Mouse (Mus musculus) heart, postnatal 4 days (tissue): Measurements from ENCODE around the gene Tlr6. TPM values are rescaled to one million over a fixed set of nuclear protein-coding genes. Genes with fewer than 3 reads are reported as not detected.
A peak's percentile ranks its signal among the peaks of the same experiment; 100 is the strongest.

Source experiments
- DNase-seq: peaks from one replicate; pipeline ENCODE4 v3.0.0; 2021
- total RNA-seq, 2 experiments: library from RNA; stranded (reverse); gene quantifications; 2 replicates each; pipeline ENCODE4 v1.2.3; 2021

The Tlr6 gene
- total RNA-seq: 1 to 10 TPM in 1 of 2 experiments, under 1 TPM in 1; 0.72 to 1.4 TPM

DNA sequence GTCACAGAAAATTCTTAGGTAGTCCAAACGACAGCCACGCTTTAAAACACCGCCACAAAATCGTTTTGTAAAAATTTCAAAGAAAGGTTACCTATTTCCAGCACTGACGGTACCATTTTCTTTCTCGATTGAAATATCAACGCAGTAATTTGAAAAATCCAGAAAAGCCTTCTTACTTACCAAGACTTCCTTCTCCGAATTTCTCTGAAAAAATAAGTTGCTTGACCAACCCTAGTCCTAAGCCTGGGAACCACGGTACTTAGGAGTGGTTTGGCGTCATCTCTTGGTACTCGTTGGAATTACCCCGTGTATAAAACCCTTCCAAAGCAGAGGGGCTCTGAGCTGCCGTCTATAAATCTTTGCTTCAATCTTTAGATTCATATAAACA, at the start of gene Tlr6:
Gene Tlr6, minus strand, starts transcription at position 255 of the 388 bp plus-strand sequence.
- peak; percentile 73 for DNase-seq

DNA sequence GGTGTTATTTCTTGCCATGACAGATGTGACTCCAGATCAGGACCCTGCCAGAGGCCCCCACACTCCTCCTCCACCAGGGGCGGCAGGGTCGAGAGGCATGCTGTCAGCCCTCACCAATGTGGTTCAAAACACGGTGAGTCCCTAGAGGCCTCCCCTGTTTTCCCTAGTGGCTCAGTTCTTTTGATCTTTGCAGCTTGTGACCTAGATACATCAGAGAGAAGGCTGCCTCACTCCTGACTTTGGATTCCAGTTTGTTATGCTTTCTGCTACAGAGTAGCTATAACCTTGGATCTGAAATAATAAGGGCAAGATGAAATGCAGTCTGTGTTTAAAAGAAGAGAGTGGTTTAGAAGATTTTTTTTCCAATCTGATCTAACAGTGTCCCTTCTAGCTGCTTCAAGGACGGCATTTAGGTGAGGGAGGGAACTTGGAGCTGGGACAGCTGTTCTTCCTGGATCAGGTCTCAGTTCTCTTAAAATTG, 46.2 kb upstream of the Tlr6 start:
- no peak for DNase-seq

DNA sequence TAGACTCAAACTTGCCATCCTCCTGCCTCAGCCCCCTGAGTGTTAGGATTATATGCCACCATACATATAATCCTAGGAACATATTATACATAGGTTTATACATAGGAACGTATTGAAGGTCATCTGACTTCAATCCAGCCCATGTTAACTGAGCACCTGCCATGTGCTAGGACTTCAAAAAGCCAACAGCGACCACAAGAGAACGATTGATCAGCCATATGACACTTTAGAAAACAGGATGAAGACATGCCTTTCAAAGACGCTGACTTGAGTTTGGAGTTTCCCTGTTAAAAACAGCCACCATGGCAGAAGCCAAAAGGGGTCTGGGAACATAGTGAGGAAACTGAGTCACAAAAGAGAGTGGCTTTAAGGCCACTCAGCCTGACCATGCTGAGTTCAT, 45.4 kb upstream of the Tlr6 start:
- no peak for DNase-seq

DNA sequence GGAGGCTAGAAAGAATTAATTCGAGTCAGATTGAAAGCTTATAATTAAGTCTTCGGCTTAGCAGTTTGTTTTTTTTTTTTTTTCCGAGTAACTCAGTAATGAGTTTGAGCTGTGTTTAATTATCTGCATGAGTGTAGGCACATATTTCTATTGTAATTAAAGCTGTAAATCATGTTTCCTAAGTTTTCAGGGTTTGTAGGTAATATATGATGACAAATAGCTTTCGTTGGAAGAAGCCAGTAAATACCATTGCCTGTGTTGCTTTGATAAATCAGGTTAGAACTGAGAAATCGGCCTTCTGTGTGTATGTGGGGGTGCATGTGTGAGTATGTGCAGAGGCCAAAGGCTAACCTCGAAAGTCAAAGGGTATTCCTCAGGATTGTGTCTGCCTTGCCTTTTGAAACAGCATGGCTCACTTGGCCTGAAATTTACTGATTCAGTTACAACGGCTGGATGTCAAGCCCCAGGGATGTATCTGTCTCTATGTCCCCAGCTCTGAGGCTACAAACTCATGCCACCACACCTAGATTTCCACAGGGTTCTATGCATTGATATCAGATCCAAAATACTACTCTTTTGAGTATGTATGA, 44.1 kb upstream of the Tlr6 start:
- DNase-seq: no peak

DNA sequence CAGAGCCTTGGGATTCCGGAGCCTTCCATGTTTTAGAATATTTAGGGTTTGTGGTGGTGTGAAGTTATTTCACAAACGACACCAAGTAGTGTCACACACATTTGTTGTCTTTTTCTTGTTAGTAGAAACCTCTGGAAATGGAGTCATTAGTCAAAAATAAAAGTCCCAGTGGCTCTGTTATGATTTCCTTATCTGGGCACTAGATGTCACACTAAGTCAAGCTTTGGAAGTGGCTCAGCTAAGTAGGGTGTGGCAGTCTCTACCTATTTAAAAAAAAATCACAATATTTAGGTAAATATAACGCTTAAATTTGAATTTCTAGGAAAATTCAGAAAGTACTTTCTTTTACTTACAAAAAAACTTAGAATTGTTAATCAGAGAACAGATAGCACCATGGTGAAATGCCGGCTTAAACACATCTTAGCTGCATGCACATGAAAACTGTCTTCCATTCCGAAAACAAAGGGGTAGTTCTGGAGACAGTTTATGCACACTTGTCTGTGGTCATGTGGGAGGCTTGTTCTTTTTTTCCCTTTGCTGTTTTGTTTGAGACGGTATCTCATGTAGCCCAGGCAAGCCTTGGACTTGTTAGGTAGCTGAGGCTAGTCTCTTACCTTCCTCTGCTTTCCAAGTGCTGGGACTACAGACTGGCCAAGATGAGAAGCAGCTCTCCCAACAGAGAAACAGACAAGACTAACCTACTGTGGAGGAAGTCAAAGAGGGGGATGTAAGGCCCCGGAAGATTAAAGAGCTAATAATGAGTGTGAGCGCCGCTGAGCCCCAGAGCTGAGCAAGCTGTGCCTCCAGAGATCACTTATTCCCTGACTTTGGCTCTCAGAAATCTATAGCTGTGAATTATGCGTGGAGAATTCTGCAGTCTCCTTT, 43.3 kb upstream of the Tlr6 start:
- DNase-seq: no peak

DNA sequence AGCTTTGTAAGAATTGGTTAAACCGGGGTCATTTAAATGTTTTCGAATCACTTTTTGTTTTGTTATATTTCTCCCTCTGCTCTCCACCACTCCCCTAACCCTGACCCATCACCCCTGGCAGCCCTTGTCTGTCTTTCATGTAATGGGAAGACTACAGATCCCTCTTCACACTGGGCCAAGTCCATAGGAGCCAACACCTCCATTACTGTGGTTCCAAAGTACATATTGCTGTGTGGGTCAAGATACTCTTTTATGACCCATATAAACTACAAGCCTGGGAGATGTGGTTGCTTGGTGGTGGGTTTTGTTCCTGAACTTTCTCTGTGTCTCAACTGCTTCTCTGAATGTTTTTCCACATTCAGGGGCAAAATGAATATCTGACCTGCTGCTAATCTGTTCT, 35.5 kb upstream of the Tlr6 start:
- no peak for DNase-seq

DNA sequence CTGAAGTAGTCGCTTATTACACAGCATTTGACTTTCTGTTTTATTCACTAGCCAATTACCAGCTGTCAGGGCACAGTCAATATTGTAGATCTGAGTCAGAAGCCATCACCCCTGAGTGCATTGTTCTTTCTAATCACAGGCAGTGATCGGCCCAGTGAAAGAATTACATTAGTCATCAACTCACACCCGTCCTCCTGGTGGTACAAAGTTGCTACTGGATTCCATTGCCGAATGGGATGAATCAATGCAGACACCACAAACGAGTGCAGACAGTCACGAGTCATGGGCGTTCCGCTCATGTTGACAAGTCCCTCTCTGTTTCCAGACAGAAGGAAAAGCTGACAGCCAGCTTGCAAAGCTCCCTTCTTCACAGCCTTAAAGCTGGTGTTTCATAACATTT, 32.6 kb upstream of the Tlr6 start:
- DNase-seq: peak; percentile 11

DNA sequence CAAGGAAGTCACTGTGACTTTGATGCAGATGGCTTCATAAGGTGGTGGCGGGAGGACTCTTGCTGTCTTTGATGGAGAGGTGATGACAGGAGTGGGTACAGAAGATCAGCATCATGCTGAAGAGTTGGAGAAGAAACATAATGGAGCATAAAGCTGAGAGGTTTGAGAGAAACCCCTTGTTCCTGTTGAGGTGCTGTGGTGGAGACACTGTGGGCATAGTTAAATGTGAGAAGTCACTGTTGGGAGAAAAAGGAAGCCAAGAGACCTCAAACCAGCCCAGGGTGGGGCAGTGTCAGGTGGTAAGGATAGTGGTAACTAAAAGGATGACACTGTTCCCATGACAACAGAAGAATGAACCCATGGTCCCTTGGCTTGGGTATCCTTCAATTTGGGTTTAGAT, 30.0 kb upstream of the Tlr6 start:
- no peak for DNase-seq

DNA sequence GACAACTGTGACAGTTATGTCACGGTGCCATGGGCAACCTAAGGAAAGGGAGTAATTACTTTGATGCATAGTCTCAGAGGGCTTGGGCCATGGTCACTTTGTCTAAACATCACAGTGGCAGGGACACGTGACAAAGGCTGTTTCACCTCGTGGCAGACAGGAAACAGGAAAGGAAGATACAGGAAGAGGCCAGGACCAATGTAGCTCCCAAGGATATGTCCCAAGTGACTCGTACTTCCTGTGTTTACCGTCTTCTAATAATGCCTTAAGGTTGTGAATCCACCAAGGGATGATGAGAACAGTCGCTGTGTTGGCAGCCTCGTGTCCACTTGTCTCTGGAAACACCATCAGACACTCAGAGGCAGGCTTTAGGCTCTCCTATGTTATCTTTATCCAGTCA, 26.1 kb upstream of the Tlr6 start:
- no peak for DNase-seq

DNA sequence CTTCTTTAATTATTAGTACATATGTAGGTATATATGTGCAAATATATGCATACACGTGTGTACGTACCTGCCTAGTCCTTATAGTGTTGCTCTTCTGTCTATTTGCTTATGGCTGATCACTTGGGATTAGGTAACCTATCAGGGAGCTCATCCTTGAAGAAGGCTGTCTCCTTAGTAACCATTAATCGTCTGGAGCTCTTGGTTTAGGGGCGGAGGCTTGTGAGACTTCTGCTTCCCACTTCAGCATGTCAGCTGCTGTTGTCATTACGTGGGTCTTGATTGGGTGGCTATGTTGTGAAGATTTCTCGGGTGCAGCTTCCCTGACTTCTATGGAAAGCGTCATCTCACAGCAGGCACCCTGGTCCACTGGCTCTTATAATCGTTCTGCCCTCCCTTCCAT, 17.2 kb upstream of the Tlr6 start:
- DNase-seq: no peak

DNA sequence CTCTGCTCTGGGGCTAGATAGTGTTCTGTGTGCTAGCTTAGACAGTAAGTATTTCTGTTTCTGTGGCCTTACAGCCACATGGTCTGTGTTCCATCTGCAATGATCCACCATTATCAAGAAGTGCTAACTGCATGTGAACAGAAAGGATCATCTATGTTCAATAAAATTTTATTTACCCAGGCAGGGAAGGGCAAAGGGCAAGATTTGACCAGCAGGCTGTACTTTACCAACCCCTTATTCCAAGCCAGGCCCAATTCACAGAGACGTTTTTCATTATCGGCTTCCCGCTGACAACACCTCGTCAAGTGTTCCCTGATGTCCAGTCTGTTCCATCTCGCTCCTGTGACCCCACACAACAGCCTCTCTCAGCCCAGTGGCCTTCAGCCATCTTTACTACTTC, 15.2 kb upstream of the Tlr6 start:
- DNase-seq: no peak

DNA sequence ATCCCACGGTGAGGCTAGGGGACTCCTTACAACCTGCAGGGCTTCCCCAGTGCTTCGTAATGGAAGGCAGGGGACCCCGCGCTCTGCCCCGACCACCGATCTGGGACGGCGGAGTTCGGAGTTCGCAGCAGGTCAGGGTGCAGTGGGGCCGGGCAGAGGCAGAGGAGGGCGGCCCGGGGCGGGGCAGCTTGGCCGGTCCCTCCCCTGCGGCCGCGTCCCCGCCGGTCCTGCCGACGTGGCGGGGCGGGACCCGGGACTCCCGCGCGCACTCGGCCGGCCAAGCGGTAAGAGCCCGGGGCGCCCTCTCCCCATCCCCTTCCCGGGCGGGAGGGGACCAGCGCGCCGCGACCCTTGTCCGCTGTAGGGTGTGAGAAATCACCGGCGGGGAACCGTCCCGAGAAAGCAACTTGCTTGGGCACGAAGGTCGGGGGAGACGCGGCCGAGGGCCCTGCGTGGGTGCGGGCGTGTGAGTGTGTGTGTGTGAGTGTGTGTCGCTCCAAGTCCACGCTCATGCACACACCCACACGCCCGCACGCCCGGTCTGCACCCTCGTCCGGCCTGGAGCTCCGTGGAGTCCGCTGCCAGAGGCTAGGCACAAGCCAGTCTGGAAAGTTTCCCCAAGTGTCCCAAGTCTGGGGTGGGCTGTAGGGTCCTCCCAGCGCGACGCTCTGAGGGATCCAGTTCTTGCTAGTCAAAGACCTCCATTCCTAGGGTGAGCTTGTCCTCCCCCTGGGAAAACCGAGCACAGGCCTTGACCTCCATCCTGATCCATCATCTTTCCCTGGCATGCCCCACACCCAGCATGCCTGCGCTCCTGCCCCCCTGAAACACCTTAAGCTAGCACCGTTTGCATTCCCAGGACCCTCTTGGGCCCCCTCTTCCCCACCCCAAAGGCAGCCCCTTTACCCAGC, 10.2 kb upstream of the Tlr6 start, which contains the start of gene Fam114a1:
Gene Fam114a1, plus strand, starts transcription at position 211 of the 911 bp plus-strand sequence.
- DNase-seq: peak; percentile 82

DNA sequence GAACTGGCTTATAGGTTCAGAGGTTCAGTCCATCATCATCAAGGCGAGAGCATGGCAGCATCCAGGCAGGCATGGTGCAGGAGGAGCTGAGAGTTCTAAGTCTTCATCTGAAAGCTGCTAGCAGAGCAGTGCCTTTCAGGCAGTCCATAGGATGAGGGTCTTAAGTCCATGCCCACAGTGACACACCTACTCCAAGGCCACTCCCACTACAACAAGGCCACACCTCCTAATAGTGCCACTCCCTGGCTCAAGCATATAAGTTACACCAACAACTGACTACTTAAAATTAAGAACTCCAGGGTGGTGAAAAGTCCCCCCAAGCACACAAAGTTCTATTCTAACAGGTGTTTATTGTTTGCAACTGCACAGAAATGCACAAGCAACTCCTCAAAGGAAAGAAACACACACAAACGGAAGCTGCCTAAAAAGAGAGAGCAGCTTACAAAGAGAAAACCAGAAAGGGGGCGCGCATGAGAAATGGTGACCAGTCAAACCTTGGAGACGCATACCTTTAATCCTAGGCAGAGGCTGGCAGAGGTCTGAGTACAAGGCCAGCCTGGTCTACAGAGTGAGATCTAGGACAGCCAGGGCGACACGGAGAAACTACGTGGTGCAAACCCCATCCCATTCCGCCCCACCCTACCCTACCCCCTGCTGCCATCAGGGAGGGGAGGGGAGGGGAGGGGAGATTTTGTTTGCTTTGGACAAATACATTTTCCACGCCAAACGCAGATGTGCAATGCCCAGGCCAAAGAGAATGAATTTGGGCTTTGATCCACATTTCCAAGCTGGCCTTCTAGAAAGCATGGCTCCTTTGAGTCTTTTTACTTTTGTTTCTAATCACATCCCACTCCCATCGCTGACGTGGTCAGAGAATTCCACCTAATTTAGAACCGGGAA, 9.3 kb upstream of the Tlr6 start:
- peak; percentile 21 for DNase-seq

DNA sequence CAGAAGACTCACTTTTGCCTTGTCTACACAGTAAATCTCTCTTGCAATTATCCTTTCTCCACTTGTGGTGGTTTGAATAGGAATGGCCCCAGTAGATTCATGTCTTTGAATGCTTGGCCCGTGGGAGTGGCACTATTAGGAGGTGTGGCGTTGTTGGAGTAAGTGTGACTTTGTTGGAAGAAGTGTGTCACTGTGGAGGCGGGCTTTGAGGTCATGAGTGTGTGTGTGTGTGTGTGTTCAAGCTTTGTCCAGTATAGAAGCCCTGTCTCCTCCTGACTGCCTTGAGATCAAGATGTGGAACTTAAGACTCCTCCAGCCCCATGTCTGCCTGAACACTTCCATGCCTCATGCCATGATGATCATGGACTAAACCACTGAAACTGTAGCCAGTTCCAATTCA, 3.8 kb upstream of the Tlr6 start:
- no peak for DNase-seq

DNA sequence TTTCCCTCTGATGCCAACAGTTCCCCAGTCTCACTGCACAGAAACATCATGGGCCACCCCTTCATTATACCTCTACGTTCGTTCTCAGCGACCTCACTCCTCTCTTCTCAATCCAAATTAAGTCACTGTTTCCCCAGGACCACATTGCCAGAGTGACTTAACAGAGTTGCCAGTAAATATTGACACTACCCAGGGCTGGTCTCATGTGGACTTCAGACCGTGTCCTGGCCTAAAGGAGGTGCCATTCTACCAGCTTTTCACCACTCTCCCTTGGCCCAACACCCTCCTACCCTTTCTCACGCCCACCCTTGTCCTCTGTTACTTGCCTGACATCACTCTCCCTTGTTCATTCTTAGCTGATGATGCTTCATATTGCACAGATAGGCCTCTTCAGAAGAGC, 3.4 kb upstream of the Tlr6 start:
- DNase-seq: no peak

DNA sequence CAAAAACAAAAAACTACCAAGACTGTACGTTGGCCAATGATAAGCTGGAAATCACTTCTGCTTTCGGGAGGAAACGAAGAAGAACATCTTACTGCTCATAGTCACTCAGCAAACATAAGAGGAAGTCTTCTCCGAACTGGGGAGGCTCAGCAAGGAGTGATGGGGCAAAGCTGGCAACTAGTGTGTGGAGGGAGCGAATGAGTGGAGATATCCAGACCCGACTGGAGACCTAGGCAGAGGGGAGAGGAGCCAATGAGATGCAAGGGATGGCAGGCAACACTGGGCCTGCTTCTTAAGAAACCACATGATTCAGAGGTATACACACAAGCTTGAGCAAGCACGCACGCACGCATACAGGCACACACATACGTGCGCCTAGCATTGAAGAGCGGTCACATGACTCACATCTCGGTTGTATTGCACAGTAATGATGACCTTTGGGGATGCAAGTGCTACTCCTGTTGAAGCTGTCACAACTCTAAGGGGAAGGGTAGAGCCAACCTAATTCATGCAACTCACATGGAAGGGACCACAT, 1.0 kb upstream of the Tlr6 start:
- DNase-seq: no peak

DNA sequence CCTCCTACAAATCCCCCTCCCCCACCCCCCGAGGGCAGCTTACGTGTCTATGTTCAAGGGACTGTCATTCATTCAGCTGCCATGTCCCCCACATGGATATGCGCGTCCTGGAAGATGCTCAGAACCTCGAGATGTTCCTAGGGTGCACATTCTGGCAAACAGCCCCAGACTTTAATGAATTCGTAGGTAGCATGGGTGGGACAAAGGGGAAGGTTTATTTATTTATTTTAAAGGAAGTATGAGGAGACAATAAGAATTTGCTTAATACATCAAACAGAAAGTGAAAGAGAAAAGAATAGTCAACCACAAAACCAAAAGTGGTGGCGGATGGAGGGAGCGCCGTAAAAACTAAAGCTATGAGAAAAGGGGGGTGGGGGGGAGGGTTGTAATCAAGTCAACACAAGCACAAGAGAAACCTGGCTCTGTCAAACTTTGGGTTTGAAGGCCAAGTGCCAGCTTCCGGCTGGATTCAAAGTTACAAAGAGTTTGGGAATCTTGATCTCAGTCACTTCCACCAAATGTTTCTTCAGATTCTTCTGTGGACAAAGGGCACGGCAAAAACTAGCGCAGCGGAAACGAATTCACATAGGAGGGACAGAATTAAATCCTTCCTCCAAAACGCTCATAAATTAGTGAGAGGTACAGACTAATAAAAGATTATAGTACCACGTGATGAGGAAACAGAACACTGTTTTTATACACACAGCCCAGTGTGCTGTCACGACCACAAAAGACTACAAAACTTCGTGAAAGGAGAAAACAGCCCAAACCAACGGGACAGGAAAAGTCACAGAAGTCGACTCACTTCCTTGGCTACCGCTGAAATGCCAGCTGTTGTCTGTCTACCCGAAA, 680 bp downstream of the Tlr6 start:
- DNase-seq: no peak

DNA sequence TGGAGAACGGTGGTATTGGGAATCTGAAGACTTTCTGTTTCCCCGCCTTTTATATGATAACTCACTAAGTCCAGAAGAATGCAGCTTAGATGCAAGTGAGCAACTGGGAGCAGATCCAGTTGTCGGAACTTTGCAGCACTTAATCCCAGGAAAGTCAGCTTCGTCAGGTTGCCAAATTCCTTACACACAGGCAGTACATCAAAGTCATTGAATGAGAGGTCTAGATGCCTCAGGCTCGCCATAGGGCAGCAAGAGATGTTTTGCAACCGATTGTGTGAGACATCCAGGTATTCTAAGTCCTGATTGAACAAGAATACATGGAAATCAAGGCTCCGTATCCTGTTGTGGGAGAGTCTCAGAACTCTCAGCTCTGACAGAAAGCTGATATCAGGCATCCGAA, 5.0 kb downstream of the Tlr6 start:
- no peak for DNase-seq

DNA sequence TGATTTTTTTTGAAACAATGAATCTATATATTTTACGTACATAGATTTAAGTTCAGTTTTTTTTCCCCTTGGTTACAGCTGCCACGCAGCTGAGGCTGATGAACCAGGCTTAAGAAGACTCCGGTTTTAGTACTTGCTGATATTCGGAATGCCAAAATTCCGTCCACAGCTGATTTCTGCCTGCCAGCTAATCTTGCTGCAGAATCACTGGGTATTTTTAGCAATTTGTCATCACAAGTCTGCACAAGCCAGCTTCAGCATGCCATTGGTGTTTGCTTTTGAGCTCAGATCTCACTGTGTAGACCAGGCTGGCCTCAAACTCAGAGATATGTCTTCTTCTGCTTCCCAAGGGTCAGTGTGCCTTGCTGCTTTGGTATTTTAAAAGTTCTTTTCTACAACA, 8.4 kb downstream of the Tlr6 start:
- DNase-seq: no peak

DNA sequence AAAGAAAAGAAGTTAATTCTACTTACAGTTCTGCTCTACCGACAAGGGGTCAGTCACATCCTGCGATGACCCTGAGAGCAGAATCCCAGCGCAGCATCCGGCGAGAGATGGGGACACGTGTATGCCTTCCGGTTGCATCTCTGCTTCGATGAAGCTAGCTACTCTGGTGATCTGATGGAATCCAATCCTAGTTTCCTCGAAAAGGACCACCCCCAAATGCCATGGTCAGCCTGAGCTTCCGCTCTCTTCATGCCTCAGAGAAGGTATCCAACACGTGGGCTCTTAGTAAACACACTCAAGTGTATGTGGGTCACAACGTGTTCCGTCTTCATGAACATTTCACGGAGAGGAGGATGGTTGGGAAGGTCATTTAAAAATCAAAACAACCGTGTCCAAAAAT, 27.1 kb downstream of the Tlr6 start:
- DNase-seq: no peak

DNA sequence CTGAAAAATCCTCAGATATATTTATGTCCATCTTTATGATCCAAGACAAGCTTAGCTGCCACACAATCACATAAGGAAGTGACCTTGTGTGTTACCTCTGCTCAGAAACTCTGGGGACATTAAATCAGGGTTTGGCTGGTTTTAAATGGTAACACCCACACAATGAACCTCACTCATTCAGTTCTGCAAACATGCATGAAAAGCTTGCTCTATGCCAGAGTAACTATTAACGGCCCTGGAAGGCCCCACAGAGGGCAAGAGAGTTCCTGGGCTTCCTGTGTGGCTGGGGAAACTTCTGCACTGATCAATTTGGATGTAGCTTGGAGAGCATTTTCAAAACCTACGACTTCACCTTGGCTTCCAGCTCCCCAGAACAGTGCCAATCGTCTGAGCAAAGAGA, 27.7 kb downstream of the Tlr6 start:
- DNase-seq: no peak
